Mouse (Mus musculus) Patski (cell line): ENCODE data around the gene Cck. TPM values are rescaled to one million over a fixed set of nuclear protein-coding genes. Genes with fewer than 3 reads are reported as not detected.
A peak's percentile ranks its signal among the peaks of the same experiment; 100 is the strongest.

Source experiments
- ATAC-seq: fragments of 100-300 bp; one replicate; pipeline ENCODE4 v1.8.0; 2021
- CTCF ChIA-PET: fragments of 350-600 bp; sonication (Branson Sonifier 250); formaldehyde crosslinking; loops from one replicate; lab custom pipeline; 2022; ENCODE audit warnings: inconsistent platforms; lab: Charles Lee
- POLR2A ChIA-PET: fragments of 350-600 bp; sonication (Branson Sonifier 250); formaldehyde crosslinking; loops from one replicate; lab custom pipeline; 2022; ENCODE audit warnings: antibody characterized with exemption, inconsistent platforms; lab: Charles Lee
- DNase-seq: peaks from one replicate; pipeline ENCODE4 v3.0.0-alpha.2; 2011; ENCODE audit warnings: low read depth, low spot score
- H3K27me3 ChIP-seq: fragments of 371-371 bp; one replicate; pipeline ENCODE4 v1.5.1; 2021
- CTCF ChIP-seq: fragments of 100-300 bp; IDR thresholded peaks from one replicate; pipeline ENCODE4 v1.5.1; 2021
- in situ Hi-C: fragments of 300-500 bp; cut with MboI; formaldehyde crosslinking; loops from 3 replicates; pipeline ENCODE4 v1.11.1; 2018; ENCODE audit warnings: low pct_unique_long_range_greater_than_20kb, mixed read lengths
- polyA plus RNA-seq: library from polyadenylated mRNA; unstranded; gene quantifications from one replicate; pipeline ENCODE4 v1.2.3, GENCODE M21; 2021

Cck gene
- polyA plus RNA-seq, 1 experiment from 2014 or later = not detected

DNA sequence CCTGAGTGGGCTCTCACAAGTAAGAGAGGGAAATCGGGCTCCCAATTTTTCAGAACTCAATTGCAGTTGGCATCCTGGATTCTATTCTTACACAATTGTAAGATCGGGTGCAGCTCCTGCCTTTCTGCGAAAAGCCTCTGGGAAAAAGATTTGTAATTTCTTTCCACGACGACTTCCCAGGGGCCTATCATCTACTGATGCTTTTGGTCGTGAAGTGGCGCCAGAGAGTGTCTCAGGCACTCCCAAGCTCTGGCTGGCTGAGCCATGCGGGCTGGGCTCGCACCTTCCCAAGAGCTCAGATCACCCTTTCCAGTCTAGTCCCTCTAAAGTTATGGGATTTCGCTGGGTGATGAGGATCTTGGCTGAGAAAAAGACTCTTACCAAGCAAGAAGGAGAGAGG lies 608 bp upstream of the Cck start:
- no peak for TF ChIP-seq CTCF
- peaks cover 74% of the 10 kb centered on the region for H3K27me3 ChIP-seq
- CTCF ChIA-PET = interaction anchor here (1.3 kb wide), 1 partner anchor 109 kb away, joined by 4 read pairs; no protein-coding TSS in a partner anchor
- POLR2A ChIA-PET = no interaction called here
- no peak for DNase-seq
- ATAC-seq = no peak
- in situ Hi-C loops = no loop called here

DNA sequence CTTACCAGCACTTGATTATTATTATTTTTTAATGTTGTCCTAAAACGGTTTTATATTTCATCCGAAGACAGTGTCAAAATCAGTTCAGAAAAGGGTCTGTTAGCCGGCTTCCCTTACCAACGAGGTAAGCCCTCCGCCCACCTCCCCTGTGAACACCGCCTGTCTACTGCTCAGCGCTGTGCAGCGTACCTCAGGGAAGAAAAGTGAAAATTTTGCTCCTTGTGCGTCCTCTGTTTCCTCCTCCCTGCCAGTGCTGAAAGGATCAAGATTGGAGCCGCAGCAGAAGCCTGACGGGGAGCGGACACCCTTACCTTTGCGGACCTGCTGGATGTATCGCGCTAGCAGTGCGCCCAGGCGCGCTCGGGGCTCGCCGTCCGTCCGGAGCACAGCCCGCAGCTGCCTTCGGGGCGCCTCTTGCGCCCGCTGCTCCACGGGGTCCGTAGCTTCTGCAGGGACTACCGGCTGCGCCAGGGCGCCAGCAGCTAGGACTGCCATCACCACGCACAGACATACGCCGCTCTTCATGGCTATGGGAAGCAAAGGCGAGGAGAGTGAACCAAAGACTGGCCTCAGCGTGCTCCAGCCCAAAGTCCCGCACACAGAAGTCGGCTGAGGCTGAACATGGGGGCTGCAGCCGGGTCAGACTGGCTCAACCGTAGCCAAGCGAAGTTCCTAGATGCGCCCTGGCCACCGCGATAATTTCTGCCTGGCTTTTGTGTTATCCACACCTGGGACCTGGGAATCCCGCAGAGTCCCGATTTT lies 1.3 kb downstream of the Cck start:
- ChIA-PET CTCF (interaction anchor here (1.0 to 1.2 kb wide), 2 partner anchors 14 to 18 kb away, joined by 4 read pairs; no protein-coding TSS in a partner anchor), POLR2A (interaction anchor here (0.5 kb wide), 1 partner anchor 635 kb away, joined by 3 read pairs; no protein-coding TSS in a partner anchor)
- H3K27me3 ChIP-seq = peaks cover 82% of the 10 kb centered on the region
- ATAC-seq = no peak
- in situ Hi-C loops = no loop called here
- DNase-seq = no peak
- TF ChIP-seq CTCF = no peak

DNA sequence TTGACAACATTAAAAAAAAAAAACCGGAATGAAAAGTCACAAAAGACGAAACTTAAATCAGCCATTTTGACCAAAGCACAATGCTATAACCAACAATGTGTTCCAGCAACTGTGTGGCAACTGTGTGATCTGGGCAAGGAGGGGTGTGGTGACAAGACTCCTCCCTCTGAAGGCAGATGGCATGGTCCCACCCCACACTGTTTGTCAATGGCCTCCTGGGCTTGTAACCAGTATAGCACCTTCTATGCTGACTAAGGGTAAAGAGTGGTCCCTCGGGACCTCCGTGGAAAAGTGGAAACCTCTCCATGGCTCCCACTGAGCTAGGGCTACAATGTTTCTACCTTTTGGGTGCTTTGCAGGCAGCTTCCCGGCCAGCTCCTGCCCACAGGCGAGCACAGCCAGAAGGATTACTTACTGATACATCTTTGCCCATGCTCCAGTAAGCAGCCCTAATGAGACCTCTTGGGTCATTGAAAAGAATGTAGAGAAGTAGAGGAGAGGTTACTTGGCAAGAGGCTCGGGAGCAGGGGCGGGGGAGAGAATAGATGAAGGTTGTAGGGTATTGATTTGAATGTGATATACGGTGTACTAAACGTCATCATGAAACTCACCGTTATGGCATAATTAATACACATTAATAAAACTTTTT lies 3.8 kb downstream of the Cck start:
- peaks cover 84% of the 10 kb centered on the region for H3K27me3 ChIP-seq
- DNase-seq = no peak
- ChIA-PET CTCF (no interaction called here), POLR2A (no interaction called here)
- ATAC-seq = no peak
- in situ Hi-C loops = no loop called here
- TF ChIP-seq CTCF = no peak

DNA sequence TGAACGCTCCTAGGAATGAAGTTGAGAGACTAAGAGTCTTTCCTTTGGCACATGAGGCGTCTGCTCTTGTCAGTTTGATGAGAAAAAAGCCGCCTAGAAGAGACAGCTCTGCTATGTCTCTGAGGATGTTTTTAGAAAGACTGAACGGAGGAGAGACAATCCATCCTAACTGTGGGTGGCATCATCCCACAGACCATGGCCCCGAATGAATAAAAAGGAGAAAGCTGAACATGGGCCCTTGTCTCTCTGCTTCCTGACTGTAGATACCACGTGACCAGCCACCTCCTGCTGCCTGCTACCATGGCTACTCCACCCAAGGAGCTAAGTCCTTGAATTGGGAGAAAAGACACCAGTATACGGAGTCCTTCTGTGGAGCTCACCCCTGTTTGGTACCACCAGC lies 8.3 kb downstream of the Cck start:
- ChIA-PET CTCF (interaction anchor here (0.8 to 0.9 kb wide), 2 partner anchors 10 to 118 kb away, joined by 3 to 4 read pairs; no protein-coding TSS in a partner anchor), POLR2A (no interaction called here)
- ATAC-seq = no peak
- TF ChIP-seq CTCF = no peak
- H3K27me3 ChIP-seq = peaks cover 45% of the 10 kb centered on the region
- no peak for DNase-seq
- in situ Hi-C loops = no loop called here

DNA sequence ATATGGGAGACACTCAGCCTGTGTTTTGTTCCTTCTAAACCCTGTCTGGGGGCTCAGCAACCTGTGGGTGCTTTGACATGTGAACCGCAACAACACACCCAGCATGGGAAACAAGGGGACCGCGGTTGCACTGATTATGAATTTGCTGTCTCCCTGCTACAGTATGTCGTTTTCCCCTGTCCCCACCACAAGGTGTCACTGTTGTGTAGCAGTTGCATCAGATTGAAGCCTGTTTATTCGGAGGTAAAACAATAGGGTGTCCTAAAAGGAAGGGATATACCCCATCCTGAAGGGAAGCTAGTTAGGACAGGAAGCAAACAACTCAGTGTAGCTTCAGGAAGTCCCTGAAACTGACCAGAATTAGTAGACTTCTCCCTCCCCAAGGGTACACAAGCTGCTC lies 16.0 kb downstream of the Cck start:
- peak; percentile 84 for TF ChIP-seq CTCF
- in situ Hi-C loops = no loop called here
- CTCF ChIA-PET = interaction anchor here (0.6 to 5.8 kb wide), 11 partner anchors 10 to 131 kb away, joined by 3 to 47 read pairs (median 4); no protein-coding TSS in a partner anchor
- ATAC-seq (peak; percentile 51), DNase-seq (no peak)
- H3K27me3 ChIP-seq = peaks cover 3% of the 10 kb centered on the region
- POLR2A ChIA-PET = no interaction called here

DNA sequence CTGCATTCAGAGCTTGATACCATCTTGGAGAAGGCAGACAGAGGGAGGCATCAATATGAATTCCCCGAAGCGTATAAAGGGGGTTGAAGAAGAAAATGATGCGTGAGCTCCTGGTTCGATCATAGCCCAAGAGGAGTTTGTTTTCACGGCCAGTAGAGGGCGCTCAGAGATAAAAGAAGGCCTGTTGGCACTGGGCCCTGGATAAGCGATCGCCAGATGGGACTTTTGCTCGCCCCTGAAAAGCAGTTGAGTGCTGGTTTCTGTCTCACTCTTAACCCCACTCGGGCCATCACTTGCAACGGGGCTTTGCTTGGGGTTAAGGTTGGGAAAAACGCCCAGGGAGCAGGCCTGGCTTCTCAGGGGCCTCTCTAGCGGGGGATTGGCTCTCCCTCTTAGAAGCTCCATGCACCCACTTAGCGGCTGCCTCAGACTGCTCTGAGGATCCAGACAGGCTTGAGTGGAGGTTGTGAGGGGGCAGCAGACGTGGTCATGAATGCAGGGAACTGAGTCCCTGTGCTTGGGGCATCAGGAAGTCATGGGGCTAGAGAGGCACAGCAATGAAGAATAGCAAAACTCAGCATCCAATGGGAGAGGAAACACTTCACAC lies 18.1 kb downstream of the Cck start:
- POLR2A ChIA-PET = no interaction called here
- CTCF ChIA-PET = interaction anchor here (0.8 to 5.8 kb wide), 12 partner anchors 10 to 202 kb away, joined by 3 to 47 read pairs (median 4); no protein-coding TSS in a partner anchor
- no peaks in the 10 kb centered on the region for H3K27me3 ChIP-seq
- in situ Hi-C loops = no loop called here
- DNase-seq (no peak), ATAC-seq (no peak)
- TF ChIP-seq CTCF = peak; percentile 82

DNA sequence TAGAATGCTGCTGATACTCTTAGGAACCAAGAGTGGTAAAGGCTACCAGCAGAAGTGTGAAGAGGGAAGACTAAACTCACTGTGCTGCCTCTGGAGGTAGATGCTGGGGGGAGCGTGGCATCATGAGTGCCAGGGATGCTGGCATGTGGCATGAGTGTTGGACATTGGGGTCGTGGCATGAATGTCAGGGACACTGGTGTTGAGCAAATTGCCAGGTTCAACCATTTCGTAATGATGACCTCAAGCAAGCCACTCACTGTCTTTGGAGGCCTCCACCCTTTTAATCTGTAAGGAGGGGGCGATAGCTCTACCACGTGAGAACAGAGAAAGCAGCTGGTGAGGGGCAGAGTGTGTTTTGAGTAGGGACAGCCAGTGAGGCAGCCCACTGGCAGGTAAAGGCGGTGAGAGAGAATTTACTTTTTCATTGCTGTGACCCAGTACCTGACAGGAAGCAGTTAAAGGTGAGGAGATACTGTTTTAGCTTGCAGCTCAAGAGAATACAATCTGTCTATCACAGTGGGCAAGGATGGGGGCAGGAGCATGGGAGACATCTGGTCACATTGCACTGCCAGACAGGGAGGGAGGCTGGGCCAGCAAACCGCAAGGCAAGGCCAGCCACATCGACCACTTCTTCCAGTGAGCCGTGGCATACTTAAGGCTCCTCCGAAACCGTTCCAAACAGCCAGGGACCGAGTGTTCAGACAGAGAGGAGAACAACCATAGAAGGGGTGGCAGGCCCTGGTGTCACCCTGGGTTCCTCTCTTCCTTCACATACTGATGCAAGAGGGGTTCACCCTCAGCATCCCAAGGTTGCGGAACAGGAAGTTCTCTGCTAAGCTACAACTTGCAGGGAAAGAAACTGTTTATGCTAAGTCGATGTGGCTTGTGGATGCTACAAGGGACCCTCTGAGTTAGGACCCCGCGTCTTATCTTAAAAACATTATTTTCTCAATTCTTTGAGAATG lies 19.7 kb downstream of the Cck start:
- ATAC-seq = no peak

DNA sequence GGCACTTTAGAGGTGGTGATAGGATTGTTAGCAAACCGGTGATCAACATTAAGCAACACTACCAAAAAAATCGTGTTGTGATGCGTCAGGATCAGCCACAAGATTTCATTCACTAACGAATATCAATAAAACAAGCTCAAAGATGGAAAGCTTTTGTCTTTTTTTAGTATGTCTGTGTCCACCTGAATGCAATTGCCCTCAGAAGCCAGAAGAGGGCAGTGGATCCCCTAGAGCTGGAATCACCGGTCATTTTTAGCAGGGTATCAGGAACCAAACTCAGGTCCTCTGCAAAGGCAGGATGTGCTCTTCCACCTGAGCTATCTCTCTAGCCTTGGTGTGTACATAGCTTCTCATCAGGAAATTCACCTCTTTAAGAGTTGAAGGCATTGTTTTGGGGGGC lies 20.7 kb downstream of the Cck start:
- no peaks in the 10 kb centered on the region for H3K27me3 ChIP-seq
- no peak for TF ChIP-seq CTCF
- CTCF ChIA-PET = interaction anchor here (1.3 kb wide), 1 partner anchor 16 kb away, joined by 3 read pairs; no protein-coding TSS in a partner anchor
- DNase-seq (no peak), ATAC-seq (no peak)
- POLR2A ChIA-PET = no interaction called here
- in situ Hi-C loops = no loop called here

More for the DNA sequence above, 19.7 kb downstream of the Cck start:
- H3K27me3 ChIP-seq = no peaks in the 10 kb centered on the region
- no peak for DNase-seq
- POLR2A ChIA-PET = no interaction called here
- in situ Hi-C loops = no loop called here
- TF ChIP-seq CTCF = no peak
- CTCF ChIA-PET = interaction anchor here (1.3 kb wide), 1 partner anchor 17 kb away, joined by 3 read pairs; no protein-coding TSS in a partner anchor

DNA sequence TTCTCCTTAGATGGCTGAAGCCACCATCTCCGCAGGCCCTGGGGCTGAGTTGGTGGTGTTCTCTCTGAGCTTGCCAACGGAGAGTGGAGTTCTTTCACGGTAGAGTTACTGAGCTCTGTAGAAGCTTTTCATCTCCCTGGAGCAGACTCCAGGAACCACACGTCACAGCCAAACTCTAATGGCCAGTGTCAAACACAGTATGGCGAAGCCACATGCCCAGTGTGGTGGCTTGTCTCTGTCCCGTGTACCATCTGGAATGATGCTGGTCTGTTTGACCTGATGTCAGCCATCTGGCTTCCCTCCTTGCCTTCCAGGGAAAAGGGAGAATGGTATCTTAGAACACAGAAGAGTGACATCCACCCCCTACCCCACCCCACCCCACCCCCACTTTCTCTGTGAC lies 25.8 kb downstream of the Cck start:
- ChIA-PET CTCF (interaction anchor here (1.5 kb wide), 1 partner anchor 10 kb away, joined by 4 read pairs; no protein-coding TSS in a partner anchor), POLR2A (no interaction called here)
- ATAC-seq = no peak
- no peak for TF ChIP-seq CTCF
- H3K27me3 ChIP-seq = no peaks in the 10 kb centered on the region
- in situ Hi-C loops = no loop called here
- no peak for DNase-seq
